Mouse (Mus musculus) spleen, postnatal 10 days (tissue): Measurements from ENCODE around the gene Rapgef1.
A peak's percentile ranks its signal among the peaks of the same experiment; 100 is the strongest.

ENCODE experiments used
- DNase-seq, 2 experiments: peaks; one replicate each; pipeline ENCODE4 v3.0.0; 2021 to 2022; ENCODE audit warnings: low spot score in 2 of 2

Gene Rapgef1

DNA sequence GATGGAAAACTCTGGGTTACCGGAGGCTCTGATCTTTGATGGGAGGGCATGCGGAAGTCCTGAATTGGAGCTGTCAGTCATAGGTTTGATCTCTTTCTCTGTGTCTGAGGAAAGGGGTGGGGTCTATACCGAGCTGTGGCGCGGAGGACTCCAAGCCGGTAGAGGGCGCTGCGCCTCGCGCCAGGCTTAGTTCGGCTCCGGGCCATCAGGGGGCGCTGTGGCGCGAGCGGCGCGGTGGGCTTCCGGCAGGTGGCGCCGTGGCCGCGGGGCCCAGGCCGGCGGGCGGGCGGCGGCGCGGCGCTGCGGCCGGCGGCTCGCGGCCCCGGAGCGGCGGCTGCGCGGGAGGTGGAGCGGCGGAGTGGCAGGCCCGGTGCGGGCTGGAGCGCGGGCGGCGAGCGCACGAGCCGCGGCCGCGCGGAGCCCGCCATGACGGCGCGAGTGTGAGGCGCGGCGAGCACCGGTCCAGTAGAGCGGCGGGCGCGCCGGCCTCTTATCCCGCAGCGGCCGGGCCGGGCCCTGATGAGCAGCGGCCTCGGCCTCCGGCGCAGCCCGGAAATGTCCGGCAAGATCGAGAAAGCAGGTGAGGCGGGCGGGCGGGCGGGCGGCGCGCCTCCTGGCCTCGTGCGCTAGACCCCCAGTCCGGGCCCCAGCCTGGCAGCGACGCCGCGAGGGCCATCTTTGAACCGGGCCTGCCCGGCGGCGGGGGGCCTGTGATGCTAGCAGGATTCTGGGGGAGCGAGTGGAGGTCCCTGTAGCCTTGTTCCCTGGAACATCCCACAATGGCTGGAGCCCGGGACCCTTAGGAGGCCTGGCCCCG lies at the start of gene Rapgef1:
Gene Rapgef1 (plus strand): TSS at position 237 of the 817 bp plus-strand sequence.
- DNase-seq, result peak; percentile 91 to 99

DNA sequence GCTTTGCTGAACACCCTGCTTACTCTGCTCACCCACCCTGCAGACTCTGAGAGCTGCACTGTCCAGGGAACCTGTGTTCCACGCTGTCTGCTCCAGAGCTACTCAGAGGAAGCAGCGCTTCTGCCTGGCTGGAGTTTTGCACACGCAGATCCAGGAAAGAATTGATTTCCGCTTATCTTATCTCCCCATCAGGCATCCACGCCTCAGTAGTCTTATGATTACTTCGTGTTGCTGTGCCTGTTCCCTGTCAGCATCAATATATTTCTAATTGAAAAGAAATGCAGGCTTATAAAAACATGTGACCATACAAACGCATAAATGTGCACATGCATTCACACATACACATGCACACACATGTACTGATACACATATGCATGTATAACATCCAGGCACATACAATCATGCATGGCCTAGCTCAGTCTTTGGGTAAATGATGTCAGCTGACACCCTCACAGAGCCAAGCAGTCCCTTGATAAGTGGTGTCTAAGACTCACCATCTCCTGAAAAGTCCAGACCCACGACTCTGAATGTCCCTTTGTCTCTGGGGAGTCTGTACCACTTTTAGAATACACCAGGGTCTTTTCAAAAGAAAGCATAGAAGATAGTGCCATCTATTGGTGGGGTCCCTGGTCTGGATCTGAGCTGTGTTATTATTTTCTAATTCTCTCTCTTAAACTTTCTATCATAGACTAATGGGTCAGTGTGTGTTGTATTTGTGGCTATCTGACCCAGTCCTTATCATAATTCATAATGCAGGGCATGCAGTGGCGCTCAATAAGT lies 47.4 kb upstream of the Rapgef1 start:
- no peak for DNase-seq

DNA sequence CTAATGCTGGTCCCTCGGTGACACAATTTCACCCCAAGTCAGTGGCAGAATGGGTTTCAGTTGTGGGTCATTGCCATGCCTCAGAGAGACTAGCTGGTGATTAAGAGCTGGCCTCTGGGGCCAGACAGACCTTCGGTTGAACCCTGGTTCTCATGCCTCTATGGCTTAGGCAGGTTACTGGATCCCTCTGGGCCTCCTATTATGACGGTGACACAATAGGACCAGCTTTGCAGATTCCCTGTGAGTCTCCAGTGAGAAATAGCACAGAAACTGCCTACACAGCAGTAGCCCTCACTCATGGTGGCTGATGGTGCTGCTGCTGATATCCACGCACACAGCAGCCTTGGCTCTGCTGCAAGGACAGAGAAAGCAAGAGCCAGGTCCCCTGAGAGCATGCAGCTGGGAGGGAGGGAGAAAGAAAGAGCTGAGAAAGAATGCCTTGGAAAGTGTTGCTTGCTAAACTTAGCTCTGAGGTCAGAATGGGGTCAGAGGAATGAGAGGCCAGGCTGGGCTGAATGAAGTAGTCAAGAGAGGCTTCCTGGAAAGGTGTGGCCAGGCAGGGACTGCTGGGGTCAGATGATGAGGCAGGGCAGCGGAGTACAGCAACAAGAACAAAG lies 46.6 kb upstream of the Rapgef1 start:
- no peak for DNase-seq

DNA sequence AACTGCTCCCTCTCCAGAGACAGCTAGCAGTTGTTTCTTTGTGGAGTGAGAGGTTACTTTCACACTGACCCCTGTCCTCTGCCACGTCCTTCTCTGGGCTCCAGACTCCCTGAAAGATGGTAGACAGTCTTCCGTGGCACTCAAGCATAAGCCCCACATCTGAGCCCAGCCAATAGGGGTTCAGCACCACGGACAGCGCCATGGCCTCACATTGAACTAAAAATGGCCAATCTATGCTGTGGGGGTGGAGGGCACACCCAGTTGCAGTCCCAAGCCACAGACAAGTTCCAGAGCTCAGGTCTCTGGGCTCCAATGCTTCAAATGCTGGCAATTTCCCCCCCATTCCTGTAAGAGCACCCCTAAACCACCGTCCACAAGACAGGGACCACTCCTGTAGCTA lies 45.9 kb upstream of the Rapgef1 start:
- DNase-seq, result peak; percentile 16 to 72

DNA sequence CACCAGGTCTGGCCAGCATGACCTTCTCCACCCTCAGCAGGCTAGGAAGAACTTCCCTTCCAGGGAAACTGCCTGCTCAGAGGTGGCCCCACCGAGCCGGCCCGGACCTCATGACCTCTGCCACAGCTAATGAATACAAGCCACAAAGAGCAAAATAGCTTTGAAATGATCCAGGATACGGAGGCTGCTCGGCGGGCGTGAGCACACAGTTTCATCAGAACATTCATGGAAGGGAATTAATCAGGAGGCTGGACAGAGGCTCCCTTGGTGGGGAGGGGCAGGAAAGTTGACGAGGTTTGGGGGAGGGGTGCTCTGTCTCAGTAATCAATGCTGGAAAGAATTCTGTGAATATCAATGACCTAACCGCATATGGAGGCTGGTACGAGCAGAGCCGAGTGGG lies 45.3 kb upstream of the Rapgef1 start:
- DNase-seq, result no peak

DNA sequence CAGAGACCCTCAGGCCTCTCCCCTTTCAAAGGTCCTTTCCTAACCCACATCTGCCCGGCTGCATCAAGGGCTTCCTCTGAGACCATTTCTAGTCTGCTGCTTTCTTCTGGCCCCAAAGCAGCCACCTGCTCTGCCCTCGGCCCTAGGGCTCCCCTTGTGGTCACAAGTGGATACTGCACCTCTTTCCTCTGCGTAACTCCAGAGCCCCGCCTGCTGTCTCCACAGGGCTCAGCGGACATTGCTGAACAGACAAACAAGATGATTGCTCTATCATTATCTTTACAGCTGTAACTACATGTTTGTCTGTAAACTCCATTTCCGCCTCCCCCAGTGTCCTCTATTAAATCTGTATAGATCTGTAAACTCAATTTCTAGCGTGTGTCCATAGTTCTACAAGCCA lies 37.1 kb upstream of the Rapgef1 start:
- DNase-seq, result peak; percentile 56 to 83

DNA sequence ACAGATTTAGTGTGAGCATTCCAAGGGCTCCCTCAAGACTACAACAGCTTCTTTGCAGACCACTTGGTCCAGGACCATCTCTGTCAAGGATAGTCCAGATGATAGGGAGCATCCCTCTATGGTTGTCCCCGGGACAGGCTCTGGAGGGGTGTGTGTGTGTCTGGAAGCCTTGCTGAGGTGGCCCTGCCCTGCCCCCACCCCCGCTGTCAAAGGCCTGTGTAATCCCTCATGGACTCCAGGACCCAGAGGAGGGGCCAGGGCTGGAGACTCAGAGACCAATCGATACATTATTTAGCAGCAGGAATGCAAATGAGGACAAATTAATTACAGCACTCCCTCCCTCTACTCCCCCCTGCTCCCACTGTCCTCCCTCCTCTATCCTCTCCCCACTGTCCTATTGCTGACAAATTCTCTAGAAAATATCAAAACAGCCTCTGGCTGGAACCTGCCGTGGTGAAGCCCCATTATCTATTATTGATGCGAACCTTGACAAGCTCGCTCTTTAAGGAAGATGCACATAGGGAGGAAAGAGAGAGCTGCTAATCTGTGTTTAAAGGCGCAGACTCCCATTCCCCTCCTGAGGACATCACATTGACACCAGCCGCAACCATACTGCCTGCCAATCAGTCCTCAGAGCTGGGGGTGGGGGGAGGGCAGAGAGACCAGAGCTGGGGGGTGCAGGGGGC lies 33.4 kb upstream of the Rapgef1 start:
- no peak for DNase-seq

DNA sequence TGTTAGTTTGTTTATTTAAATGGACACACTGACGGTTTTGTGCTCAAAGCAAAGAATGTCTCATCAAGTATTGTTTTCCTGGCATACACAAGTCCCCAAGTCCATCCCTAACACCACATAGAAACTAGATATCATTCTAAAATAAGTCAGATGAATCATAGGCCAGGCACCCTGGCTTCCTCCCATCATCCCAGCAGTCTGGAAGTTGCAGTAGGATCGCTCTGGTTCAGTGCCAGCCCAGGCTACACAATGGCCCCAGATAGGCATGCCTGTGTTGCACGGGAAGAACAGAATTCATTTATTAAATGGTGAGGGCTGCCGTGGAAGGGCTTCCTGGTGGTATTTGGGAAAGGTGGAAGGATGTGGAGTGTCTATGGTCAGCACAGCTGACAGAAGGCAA lies 31.5 kb upstream of the Rapgef1 start:
- DNase-seq, result no peak

DNA sequence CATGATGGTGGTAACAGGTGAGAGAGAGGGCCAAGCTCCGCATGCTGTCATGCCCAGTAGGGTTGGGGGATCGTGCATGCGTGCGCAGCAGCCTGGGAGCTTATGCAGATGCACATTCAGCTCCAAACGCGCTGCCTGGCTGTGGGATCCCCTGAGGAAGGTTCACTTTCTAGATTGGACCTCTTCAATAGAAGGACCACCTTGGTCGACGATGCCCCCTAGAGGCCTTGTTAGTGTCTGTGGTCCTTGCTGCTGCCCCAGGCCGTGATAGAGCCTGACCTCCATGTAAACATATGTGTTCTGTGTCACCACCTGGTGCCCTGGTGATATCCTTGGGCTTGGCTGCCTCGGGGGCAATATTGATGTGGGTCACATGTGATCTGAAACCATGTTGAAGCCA lies 30.3 kb upstream of the Rapgef1 start:
- DNase-seq, result peak in 1 of 2 experiments; percentile 26

DNA sequence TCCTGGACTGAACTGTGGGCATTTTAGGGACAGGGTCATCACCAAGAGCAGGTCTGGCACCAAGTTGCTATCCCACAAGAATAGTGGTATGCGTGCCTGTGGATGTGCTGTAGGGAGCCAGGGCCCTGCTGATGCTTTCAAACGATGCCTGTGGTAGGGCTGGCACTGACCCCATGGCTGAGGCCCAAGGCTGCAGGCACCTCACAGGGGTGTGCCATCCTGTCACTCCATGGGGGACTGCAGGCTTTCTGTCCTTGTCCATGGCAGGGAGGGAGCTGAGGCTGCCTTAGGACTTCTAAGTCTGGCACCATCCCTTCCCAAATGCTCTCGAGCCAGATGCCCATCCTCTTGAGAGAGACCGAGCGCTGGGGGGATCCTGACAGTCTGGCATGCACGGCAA lies 27.9 kb upstream of the Rapgef1 start:
- DNase-seq, result no peak

DNA sequence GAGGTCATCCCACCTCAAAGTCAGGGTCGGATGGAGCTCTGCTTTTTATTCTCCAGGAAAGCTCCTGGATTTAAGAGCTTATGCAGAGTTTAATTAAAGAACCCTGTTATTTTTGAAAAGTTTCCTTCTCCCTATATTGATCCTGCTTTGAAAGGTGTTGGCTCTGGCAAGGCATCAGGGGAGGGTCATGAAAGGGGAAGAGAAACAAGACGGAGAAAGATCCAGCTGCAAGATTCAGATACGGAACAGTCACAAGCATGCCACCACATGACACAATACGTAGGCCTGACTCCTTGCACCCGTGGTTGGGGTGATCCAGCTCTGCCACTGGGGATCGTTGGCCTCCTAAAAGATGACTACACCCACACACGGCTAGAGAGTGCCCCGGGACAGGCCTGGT lies 27.0 kb upstream of the Rapgef1 start:
- DNase-seq, result no peak

DNA sequence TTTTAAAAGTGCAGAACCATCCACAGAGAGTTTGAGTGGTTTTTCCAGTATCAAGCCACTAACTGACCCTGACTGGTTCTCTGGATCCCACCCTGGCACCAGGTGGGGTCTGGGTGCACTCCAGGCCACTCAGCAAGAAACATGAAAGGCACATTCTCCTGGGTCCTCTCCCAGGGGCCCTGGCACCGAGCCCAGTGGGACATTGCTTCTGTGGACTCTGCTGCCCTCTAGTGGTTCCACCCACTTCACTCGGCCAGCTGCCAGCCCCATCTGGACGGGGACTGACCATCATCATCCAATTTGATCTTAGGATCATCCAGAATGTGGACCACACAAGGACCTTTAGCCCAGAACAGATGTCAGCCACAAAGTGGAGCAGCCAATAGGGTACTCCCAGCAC lies 15.6 kb upstream of the Rapgef1 start:
- peak; percentile 33 to 78 for DNase-seq

DNA sequence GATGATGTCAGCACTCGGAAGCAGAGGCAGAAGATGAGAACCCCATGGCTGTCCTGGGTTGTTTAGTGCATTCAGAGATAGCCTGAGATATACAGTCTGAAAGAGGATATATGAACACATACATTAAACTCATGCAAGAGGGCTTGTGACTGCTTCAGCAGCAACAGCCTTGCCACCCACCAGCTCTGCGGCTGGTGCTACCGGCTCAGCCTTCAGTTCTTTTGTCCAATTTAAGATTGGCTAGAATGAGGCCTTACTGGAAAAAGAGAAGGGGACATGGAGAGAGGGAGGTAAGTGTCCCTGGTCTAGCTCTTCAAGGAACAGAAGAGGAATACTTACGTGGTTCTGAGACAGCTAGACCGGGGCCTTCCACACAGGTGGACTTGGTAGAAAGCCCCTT lies 13.9 kb upstream of the Rapgef1 start:
- DNase-seq, result no peak

DNA sequence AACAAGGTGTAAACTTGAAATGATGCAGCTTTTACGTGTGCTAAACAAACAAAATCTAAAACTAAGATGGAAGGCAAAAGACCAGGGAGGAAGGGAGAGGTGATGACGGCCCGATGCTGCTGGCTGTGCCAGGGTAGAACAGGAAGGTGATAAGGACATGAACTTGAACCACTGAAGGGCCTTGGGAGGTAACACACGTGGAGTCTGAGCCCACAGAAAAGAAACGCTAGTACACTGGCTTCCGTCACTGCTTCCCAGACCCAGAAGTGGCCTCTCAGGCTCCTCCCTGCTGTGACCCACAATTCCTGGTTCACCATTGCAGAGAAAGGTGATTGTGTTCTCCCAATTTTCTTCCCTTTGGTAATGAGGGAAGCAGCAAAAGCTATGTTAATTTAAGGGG lies 13.1 kb upstream of the Rapgef1 start:
- DNase-seq, result no peak

DNA sequence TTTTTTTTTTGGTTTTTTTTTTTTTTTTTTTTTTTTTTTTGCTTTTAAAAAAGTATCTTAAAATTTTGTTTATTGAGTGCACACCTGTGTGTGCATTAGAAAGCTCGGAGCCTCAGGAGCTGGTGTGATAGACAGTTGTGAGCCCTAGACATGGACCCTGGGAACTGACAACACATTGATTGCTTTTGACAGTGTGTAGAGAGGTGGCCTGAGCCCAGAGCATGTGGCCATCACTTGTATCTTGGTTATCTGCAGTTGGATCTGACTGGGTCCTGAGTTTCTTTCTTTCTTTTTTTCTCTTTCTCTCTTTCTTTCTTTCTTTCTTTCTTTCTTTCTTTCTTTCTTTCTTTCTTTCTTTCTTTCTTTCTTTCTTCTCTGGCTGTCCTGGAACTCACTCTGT lies 2.2 kb upstream of the Rapgef1 start:
- no peak for DNase-seq

DNA sequence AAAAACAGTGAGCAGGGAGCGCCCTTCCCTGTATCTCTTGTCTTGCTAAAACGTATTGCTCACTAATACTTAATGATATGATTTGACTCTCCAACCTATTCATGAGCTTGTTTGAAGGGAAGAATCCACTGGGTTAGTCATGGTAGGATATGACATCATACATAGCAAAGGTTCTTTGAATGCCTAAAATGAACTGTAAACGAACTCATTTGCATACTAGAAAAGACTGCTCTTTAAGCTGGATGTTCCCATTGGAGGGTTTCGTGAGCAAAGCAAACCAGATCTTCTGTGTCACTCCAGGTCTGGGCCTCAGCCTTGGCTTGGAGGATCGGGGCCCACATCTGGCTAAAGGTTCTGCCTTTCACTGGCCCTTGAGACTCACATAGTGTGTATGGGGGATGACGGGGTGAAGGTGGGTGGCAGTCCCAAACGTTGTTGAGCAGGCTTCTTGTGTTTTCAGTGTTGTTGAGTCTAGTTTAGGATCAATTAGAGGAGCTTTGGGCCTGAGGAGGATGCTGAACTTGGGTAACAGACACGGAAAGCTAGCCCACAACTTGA lies 515 bp upstream of the Rapgef1 start:
- no peak for DNase-seq

DNA sequence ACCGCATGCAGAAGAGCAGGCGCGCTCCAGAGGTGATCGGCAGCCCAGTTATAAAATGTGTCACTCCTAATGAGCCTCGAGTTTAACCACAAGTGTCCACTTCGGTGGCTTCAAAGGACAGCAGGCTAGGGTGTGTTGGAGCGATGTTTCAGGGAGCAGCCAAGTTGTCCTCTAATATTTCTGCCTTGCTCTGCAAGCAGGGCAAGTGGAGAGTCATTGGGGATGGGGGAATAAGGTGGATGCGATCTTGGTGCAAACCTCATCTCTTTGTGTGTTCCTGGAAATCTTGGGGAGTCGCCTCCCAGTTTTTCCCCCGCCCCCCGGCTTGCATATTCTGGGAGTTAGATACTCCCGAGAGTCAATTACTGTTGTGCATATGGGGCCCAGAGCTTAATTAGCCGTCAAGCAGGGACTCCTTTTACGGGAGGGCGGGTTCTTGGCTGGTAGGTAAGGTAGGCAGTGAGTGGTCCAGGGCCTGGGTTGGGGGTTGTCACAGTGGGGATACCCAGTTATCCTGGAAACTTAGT lies 844 bp downstream of the Rapgef1 start:
- DNase-seq, result peak in 1 of 2 experiments; percentile 42

DNA sequence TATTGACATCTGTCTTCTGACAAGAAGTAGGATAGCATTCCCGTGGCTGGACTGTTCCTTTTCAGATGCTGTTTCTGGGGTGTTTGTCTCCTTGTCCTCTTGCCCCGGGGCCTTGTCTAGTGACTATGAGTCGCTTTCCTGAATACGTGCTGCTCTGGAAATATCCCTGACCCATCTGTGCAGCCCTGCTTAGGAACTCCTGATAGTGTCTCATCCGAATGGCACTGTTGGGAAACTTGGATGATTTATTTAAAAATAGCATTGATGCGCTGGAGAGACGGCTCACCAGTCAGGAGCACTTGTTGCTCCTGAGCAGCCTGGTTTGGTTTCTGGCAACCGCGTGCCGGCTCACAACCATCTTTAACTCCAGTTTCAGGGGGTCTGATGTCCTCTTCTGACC lies 1.6 kb downstream of the Rapgef1 start:
- DNase-seq, result no peak

DNA sequence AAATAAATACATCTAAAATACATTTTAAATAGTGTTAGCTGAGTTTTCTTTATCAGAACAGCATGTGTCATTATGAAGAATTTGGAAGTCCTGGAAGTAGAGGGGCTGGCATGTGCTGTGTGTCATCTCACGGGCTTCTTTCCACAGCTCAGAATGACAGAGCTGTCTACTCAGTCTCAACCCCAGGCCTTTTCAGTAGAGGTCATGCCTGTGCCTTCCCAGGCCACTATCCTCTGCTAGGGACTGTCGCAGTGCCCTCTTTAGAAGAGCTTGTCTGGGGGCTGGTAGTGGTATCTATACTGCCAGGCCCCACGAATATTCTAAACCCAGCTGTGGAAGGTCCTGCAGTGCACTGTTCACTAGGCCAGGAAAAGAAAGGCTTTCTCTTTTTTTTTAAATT lies 2.1 kb downstream of the Rapgef1 start:
- no peak for DNase-seq

DNA sequence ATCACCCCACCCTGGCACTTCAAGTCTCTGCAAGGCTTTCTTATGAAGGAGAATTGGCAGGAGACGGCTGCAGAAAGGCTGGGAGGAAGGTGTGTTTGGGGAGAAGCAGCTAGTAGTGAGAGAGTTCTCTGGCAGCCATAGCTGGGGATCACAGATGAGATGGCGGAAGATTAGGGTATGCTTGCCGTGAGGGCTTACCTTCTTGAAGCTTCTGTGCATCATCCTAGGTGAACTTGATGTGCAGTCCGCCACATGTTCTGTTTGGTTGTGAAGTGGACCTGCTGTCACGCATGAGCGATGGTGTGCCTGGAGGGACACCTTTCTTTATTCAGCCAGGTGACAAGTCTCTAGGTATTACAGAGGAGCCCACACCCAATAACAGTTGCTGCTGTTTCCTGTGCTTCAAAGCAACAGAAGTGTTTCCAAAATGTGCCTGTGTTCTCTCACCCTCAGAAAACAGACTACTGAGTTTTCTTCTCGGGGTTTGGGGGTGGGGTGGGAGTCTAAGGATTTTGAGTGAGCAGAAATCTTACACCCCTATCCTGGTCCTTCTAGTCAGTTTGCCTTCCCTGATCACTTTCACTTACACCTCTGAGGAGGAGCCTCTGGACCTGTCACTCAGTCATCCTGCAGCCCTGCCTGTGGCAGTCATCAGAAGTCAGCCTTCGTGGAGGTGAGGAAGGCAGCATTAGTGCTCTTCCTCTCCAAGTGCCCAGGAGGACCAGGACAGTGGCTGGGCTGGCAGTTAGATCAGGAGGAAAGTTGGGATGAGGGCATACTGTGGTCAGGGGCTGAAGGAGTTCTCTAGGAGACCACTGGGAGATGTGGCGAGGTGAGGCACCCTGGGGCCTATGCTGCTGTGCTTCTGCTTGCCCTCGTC lies 2.8 kb downstream of the Rapgef1 start:
- DNase-seq, result no peak
